Mouse (Mus musculus) effector memory CD4-positive, alpha-beta T cell, adult 7 months (primary cell): Measurements from ENCODE around the gene Ifi214. TPM values are rescaled to one million over a fixed set of nuclear protein-coding genes. Genes with fewer than 3 reads are reported as not detected.

ENCODE experiments used
- polyA plus RNA-seq: library from polyadenylated mRNA; unstranded; fragments of 100-300 nt; shearing (Covaris generic); gene quantifications from one replicate; pipeline ENCODE4 v1.2.1, GENCODE M21; 2017

Gene Ifi214
- 12.5 TPM for polyA plus RNA-seq

GRCm38 (mm10) chr1:173535791-173536190 is at the start of gene Ifi214:
TSS of gene Ifi214 (minus strand) at chr1:173535957.

GRCm38 (mm10) chr1:173490812-173491480 is 44.8 kb downstream of the Ifi214 start, which contains the start of gene Ifi206:
TSS of gene Ifi206 (minus strand) at chr1:173491041.

Other genes with a start within 250 kb of the Ifi214 start
- 2.0 TPM for gene Ackr1, start 202.2 kb downstream of the Ifi214 start, polyA plus RNA-seq
- 50.3 TPM for gene Aim2, start 185.1 kb downstream of the Ifi214 start, polyA plus RNA-seq
- 0.24 TPM for gene Cadm3, start 168.3 kb downstream of the Ifi214 start, polyA plus RNA-seq
- 53.6 TPM for gene Ifi206, start 44.9 kb downstream of the Ifi214 start, polyA plus RNA-seq
- 81.1 TPM for gene Ifi213, start 63.3 kb upstream of the Ifi214 start, polyA plus RNA-seq
- gene Ifi209, start 95.0 kb upstream of the Ifi214 start, polyA plus RNA-seq: 77.0 TPM
- 49.3 TPM for gene Ifi208, start 137.7 kb upstream of the Ifi214 start, polyA plus RNA-seq
- gene Ifi207, start 205.8 kb upstream of the Ifi214 start, polyA plus RNA-seq: not detected
- gene Ifi204, start 231.0 kb upstream of the Ifi214 start, polyA plus RNA-seq: 8.1 TPM